Mouse (Mus musculus) cerebellum, adult 18-20 months (tissue): Measurements from ENCODE around the gene Ube2f.

Experiments used
- DNase-seq, 2 experiments: peaks; one replicate each; pipeline ENCODE4 v3.0.0; 2021

Ube2f gene

GRCm38 (mm10) chr1:91239112-91239511, 11.0 kb upstream of the Ube2f start:
- DNase-seq: peak; percentile 24 to 25

GRCm38 (mm10) chr1:91239800-91240199, 10.3 kb upstream of the Ube2f start:
- DNase-seq: no peak

DNA sequence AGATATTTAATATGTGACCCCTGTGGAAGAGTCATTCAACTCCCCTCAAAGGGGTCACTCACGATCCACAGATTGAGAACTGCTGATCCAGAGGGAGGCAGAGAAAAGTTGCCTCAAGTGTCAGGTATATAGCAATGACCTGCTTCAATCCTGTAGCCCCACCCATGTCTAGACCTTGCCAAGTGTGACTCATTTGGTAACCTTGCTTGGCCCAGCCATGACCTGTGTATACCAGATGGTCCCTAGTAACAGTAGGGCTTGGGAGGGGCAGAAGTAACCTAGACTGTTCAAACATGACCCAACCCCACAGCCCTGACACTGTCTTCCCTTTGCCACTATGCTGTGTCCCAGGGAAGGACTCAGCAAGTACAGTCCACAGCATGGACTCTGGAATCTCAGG, 9.4 kb upstream of the Ube2f start:
- DNase-seq: no peak

- DNase-seq: no peak
Measured at GRCm38 (mm10) chr1:91241249-91241648, 8.9 kb upstream of the Ube2f start.

DNA sequence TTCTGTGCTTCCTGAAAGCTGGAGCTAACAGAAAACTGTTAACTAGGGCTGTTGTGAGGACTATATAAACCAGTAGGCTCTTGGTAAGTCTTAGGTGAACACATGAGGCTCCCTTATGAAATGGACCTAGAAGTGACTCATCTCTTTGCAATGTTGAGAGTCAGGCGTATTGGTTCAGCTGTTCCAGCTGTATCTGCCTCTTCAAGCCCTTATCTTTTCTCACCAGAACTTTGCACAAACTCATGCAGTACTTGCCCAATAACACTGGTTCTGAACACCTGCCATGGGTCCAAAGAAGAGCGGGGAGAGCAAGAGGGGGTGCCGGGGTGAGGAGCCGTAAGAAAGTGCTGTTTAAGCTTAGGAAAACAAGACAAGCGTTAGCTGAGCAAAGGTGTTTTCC, 1.9 kb upstream of the Ube2f start:
- DNase-seq: no peak

- DNase-seq: peak; percentile 14 to 23
Measured at GRCm38 (mm10) chr1:91248970-91249369, 1.1 kb upstream of the Ube2f start.

- DNase-seq: peak in 1 of 2 experiments; percentile 40
Measured at GRCm38 (mm10) chr1:91250415-91251147, 477 bp downstream of the Ube2f start.

DNA sequence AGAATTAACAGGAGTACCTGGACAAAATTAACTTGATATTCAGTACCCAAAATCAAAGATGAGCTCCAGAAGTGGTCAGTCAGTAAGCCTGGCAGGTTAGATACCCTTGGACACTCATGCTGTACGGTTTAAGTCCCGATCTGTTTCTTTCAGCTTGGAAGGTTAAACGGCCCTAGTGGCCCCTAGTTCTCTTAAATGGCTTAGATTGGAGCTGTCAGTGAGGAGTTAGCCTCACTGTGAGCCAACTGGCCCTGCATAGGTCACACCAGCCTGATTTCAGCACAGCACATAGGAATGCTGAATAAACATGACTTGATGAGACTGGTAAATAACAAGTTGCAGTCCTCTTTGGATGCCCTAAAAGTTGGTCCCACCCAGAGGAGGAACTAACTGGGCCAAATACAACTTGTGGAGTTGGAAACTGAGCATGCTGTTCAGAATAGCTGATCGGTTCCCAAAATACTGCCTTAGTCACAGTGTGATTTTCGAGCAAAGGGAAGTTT, 1.1 kb downstream of the Ube2f start:
- no peak for DNase-seq

DNA sequence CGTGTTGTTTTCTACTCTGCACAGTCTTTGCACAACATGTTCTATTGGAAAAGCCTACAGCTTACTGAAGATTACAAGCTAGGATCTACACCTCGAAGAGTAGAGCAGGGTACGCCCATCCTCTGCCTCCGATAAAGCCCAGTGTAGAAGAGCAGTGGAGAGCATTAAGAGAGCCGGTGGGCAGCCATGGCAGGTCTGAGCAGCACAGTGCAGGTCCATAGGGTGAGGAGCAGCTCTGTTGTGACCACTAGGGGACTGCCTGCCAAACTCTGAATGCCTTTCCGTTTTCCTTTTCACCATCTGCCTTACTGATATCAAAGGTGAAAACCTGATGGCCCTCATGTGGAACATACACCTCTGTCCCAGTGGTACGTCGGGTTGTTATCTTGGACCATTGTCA, 1.8 kb downstream of the Ube2f start:
- no peak for DNase-seq

- no peak for DNase-seq
Measured at GRCm38 (mm10) chr1:91257918-91258317, 7.8 kb downstream of the Ube2f start.

DNA sequence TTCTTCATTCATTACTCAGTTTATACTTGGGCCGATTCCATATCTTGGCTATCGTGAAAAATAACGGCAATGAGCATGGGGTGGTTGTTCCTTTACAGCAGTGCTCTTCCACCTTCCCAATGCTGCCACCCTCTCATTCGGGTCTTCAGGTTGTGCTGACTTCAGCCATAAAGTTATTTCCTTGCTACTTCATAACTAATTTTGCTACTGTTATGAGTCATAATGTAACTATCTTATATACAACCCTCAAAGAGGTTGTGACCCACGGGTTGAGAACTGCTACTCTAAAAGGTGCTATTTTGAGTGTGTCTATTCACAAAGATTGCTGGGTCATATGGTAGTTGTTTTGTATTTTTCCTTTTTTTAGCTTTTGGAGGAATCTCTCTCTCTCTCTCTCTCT, 9.7 kb downstream of the Ube2f start:
- DNase-seq: no peak

- DNase-seq: no peak
Measured at GRCm38 (mm10) chr1:91262508-91262907, 12.4 kb downstream of the Ube2f start.

DNA sequence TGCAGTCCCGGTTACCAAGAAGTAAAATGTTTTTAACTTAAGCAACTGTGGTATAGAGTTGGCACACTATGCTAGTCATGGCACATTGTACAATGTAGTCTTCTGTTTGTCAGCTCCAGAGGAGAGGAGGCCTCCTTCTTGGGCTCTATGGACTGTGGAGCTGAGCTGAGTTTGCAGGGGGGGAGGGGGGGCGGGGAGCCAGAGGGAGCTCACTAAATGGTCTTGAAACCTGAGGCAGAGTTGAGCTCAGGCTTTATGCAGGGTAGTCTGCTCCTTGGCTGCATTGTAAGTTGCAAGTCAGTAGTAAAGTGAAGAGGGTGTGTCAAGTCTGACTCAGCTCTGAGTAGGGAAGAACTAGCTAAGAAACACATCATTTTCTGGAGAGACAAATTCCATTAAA, 22.2 kb downstream of the Ube2f start:
- DNase-seq: no peak

GRCm38 (mm10) chr1:91276581-91276980, 26.5 kb downstream of the Ube2f start:
- DNase-seq: peak; percentile 29 to 34

GRCm38 (mm10) chr1:91277480-91277879, 27.4 kb downstream of the Ube2f start:
- DNase-seq: no peak

GRCm38 (mm10) chr1:91278410-91279119, 28.5 kb downstream of the Ube2f start:
- DNase-seq: no peak

DNA sequence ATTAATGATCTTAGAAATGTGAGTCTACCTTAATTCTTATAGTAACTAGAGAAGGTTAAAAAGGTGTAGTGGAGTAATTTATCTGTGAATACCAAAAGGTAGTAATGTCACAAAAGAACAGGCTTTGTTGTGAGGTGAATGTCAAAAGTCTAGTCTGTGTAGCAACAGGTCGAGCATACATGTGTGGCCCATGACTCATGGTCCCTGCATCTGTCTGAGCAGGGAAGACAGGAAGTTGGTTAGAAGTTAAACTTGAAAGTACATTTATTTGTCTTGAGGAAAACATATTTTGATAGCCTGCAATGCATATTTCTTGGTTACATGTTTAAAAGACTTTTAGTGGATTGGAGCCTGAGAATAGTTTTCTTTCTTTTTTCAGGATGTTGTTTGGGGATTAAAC, 29.0 kb downstream of the Ube2f start:
- no peak for DNase-seq

DNA sequence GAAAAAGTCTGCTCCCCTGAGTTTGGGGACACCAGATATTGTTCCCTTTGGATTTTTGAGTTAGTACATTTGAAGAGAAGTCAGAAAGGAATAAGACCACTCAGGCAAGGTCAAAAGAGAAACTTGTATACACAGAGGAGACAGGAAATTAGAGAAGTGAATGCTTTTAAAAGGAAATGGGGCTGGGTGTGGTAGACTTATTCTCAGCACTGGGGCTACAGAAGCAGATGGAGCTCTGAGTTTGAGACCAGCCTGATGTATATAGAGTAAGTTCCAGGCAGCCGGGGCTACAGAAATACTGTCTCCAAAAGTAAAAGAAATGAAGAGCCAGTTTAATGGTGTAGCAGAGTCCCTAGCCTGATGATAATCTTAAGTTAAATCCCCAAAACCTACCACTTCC, 32.5 kb downstream of the Ube2f start:
- DNase-seq: no peak

DNA sequence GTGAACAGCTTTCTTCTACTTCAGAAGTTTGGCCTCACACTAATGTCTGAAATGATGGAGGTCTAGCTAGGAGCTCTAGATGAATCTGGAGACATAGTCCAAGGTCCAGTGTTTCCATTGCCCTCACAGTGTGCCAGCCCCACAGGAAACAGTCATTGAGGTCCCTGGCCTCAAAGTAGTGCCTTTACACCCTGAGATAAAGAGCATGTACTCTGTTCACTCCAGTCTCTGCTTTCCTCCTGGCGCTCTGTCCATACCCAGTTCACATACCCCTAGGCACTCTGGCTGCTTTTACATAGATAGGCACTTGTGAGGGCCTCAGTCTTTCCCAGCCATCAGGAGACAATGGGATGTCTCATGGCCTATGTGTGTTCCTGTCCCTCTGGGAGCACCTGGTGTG, 39.3 kb downstream of the Ube2f start:
- no peak for DNase-seq

- no peak for DNase-seq
Measured at GRCm38 (mm10) chr1:91292101-91292825, 42.2 kb downstream of the Ube2f start.

GRCm38 (mm10) chr1:91295544-91295943, 45.4 kb downstream of the Ube2f start:
- no peak for DNase-seq

- peak; percentile 96 to 99 for DNase-seq
Measured at GRCm38 (mm10) chr1:91297799-91298744, 48.0 kb downstream of the Ube2f start, which contains the start of gene Scly. Scly (plus strand) TSS chr1:91298338.
